9 mouse cellular contexts compared by ENCODE assay signal in the genomic region with DNA sequence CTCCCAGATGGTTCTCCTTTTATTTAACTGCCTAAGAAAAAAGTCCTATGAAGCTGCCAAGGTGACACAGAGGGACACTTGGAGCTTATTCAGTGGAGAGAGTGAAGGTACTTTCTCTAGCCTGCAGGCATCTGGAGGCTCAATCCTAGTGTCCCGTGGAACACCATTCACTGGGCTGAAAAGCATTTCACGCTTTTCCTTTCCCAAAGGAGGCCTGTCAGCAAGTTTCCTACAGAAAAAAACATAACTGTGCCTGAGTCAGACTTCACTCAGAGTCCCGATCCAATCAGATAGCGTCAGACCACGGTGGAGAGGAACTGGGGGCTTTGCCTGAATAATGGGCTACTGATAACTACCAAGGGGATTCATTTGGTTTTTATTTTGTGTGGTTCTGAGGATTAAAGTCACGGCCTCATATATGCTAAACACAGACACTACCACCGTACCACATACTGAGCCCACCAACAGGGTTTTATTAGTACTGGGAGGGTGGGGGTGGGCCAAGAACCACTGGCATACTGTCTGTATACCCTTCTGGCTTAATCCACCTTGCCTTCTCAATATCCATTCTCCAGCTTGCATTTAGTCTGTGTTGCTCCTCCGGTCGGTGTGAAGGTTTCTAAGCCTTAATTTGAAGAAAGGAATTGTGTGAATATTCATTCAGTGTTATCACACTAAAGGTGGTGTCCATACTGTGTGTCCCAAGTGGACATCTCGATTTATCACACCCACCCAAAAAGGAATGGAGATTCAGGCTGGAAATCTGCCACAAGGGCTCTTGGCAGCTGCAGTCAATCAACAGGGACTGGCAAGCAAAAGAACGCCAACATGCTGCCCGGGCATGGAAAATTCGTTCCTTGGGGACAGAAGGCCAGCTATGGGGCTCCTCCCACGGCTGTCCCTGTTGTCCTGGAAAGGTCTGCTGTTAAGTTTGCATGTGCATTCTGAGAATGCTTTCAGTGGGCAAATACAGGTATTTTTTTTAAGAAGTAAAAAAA.
DNase-seq lines count a peak whose midpoint lies in the region; ATAC-seq and TF ChIP-seq lines count a peak whose summit lies in the region.
"Had no signal": no experiment of that assay in that cellular context is flagged by ENCODE, and none has a peak within 500 bp of the region (broad histone marks: within the 10 kb centered on the region; RNA-seq: fewer than 3 reads in every experiment).

No protein-coding gene starts in this region.

- no peaks in the 10 kb centered on the region for H3K27me3 ChIP-seq in hindbrain, embryonic 14.5 days (ENCODE audit: control insufficient read depth, insufficient read depth, low read length)
- no peaks in the 10 kb centered on the region for H3K27me3 ChIP-seq in stomach, postnatal 0 days (ENCODE audit: control insufficient read depth, insufficient read depth, low read length)
- H3K27me3 ChIP-seq: stomach, embryonic 15.5 days had no signal

- no peak for TF ChIP-seq CTCF in stomach, postnatal 0 days (IDR thresholded peaks at IDR 0.05; ENCODE audit: low read depth)

- no peak for TF ChIP-seq EP300 in stomach, postnatal 0 days (optimal IDR thresholded peaks at IDR 0.05)

- peaks cover 5% of the 10 kb centered on the region; the same call in 1 of the 2 replicates for H3K4me1 ChIP-seq in hindbrain, embryonic 14.5 days (replicated peaks; ENCODE audit: control insufficient read depth, insufficient read depth, low read length)
- no peaks in the 10 kb centered on the region for H3K4me1 ChIP-seq in stomach, postnatal 0 days (replicated peaks; ENCODE audit: control insufficient read depth, insufficient read depth)
- H3K4me1 ChIP-seq: stomach, embryonic 15.5 days had no signal

- no peak overlapping the region for H3K4me2 ChIP-seq in hindbrain, embryonic 14.5 days (replicated peaks)
- no peak overlapping the region for H3K4me2 ChIP-seq in stomach, postnatal 0 days (replicated peaks; ENCODE audit: low read depth)
- H3K4me2 ChIP-seq: stomach, embryonic 15.5 days had no signal

- no peaks in the 10 kb centered on the region for H3K36me3 ChIP-seq in hindbrain, embryonic 14.5 days (replicated peaks; ENCODE audit: control insufficient read depth, insufficient read depth)
- no peaks in the 10 kb centered on the region for H3K36me3 ChIP-seq in stomach, postnatal 0 days (ENCODE audit: control insufficient read depth, insufficient read depth, low read length)
- H3K36me3 ChIP-seq: stomach, embryonic 15.5 days had no signal

- H3K4me3 ChIP-seq in hindbrain, embryonic 14.5 days (replicated peaks; ENCODE audit: low read length), result no peak overlapping the region
- no peak overlapping the region for H3K4me3 ChIP-seq in stomach, postnatal 0 days (ENCODE audit: low read depth, low read length)
- H3K4me3 ChIP-seq: stomach, embryonic 15.5 days had no signal

- no peaks in the 10 kb centered on the region for H3K9me3 ChIP-seq in hindbrain, embryonic 14.5 days (ENCODE audit: control insufficient read depth, low read length)
- no peaks in the 10 kb centered on the region for H3K9me3 ChIP-seq in stomach, postnatal 0 days (ENCODE audit: control insufficient read depth, low read length)
- H3K9me3 ChIP-seq: stomach, embryonic 15.5 days had no signal

- H3K27ac ChIP-seq in hindbrain, embryonic 14.5 days, result peak overlapping the region; percentile 61
- H3K27ac ChIP-seq in stomach, postnatal 0 days (replicated peaks), result no peak overlapping the region
- H3K27ac ChIP-seq: stomach, embryonic 15.5 days had no signal

- ATAC-seq in hindbrain, embryonic 14.5 days (ENCODE audit: low FRiP score), result peak; percentile 72
- no peak for ATAC-seq in stomach, postnatal 0 days (ENCODE audit: low FRiP score, low TSS enrichment)

- DNase-seq in adrenal gland, postnatal 10 days, result peak; percentile 59
- no peak for DNase-seq in adrenal gland, adult 8-10 months
- DNase-seq in right cerebral cortex, postnatal 4 days, result peak; percentile 37
- DNase-seq in right cerebral cortex, postnatal 25 days, result no peak
- peak; percentile 45 for DNase-seq in hindbrain, embryonic 14.5 days (ENCODE audit: low spot score)
- DNase-seq in skeletal muscle tissue, adult 2 months (ENCODE audit: low read depth, low spot score), result peak; percentile 7
- DNase-seq in stomach, postnatal 0 days (ENCODE audit: low spot score), result no peak
- no peak for DNase-seq in lung, postnatal 25 days (ENCODE audit: low spot score)

- H3K9ac ChIP-seq in hindbrain, embryonic 14.5 days, result no peak overlapping the region
- no peak overlapping the region for H3K9ac ChIP-seq in stomach, postnatal 0 days (ENCODE audit: low read length)
- H3K9ac ChIP-seq: stomach, embryonic 15.5 days had no signal

- 26% methylated on average over 14 of the region's 14 CpGs for WGBS in hindbrain, embryonic 14.5 days
- 75% methylated on average over 14 of the region's 14 CpGs for WGBS in stomach, postnatal 0 days

Comparison
In these comparisons a context has a peak if more than half of its experiments do, and no peak if none do; other contexts are left out.
1. DNase-seq: peak in adrenal gland, postnatal 10 days (single experiment), right cerebral cortex, postnatal 4 days (single experiment), hindbrain, embryonic 14.5 days (single experiment) and skeletal muscle tissue, adult 2 months (single experiment); none in adrenal gland, adult 8-10 months (single experiment), right cerebral cortex, postnatal 25 days (single experiment), stomach, postnatal 0 days (single experiment) and lung, postnatal 25 days (single experiment).